Mouse (Mus musculus) right cerebral cortex, postnatal 4 days (tissue): Measurements from ENCODE around the gene Lhfpl1.
"Not testable (repeated sequence)": the region's sequence is repeated elsewhere in the genome, so short reads cannot be mapped to it uniquely, and the experiment has no call there.

ENCODE experiments used
- DNase-seq: peaks from one replicate; pipeline ENCODE4 v3.0.0-alpha.2; 2022

Gene Lhfpl1

DNA sequence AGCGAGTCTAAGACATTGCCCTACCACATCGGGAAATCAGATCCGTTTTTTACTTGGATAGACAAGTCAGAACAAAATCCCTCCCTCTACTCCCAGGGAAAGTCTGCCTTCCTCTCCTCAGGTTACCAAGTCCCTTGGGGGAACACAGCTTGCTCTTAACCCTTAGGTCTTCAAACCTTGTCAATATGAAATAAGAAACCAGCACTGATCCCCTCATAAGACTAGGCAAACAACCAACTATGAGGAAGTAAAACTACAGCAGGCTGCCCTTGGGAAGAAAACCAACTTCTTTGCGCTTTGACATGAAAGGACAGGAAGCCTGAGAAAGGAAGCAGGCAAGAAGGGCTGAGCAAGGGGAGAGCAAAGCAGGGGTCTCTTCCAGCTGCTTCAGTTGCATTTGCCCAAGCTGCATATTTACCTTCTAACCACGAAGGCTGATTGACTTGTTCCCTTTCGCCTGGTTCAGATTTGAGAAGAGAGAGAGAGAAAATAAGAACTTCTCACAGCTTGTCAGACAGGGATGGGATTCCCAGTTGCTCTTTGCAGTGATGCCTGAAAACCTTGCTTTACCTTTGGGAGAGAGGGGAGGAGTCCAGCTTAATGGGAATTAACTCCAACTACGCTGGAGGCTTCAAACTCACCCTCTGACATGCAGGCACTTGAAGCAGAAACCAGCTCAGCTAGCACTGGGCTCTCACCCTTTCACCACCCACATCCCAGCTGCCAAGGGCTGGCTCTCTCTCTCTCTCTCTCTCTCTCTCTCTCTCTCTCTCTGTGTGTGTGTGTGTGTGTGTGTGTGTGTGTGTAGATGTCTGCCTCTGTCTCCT, at the start of gene Lhfpl1:
TSS of gene Lhfpl1 (minus strand) at position 713 of the 827 bp plus-strand sequence.
- DNase-seq = no peak

DNA sequence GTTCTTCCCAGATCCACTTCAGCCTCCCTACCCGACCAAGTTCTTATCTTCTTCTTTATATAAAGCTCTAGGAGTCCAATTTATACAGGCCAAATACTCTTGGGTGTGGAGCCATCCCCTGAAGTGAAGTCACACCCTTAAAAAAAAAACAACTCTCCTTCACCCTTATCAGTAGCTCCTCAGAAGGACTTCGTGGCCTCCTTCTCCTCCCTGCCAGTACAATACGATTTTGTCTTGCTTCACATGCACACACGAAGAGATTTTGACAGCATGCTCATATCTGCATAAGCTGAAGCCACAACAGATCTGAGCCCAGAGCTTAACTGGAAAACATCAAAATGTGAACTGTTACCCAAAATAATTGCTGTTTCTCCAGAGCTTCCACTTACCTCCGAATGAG, 22.9 kb upstream of the Lhfpl1 start:
- DNase-seq = no peak

DNA sequence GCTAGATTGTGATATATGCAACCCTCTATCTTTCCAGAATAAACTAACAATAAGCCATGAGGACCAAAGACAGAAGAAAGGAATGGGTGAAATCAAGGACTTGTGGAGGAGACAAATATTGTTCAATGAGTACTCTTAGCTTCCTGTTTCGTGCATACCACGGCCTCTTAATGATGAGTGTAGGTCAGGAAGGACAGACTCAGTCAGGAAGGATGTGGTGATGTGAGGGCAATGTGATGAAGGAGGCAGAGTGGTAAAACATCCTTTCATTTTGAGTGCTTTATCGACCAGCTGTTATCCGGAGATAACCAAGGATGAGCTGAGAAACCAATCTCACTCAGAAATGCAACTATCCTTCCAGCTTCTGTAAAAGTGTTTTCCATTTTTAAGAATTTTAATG, 13.6 kb upstream of the Lhfpl1 start:
- DNase-seq = no peak

DNA sequence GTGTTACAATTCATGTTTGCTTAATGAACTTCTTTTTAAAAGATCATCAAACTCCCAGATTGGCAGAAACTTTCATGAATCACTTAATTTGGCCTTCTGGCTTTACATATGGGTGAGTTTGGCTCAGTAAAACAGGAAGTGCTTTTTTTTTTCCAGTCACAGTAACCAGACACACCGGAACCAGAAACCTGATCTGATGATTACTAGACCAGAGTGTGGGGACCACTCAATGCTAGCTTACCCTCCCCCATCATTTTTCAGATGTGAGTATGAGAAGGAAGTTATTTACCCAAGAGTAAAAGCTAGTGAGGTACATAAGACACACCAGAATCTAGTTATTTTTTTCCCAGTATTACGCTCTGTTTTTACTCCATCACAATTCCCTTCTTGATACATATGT, 6.5 kb downstream of the Lhfpl1 start:
- DNase-seq = no peak

DNA sequence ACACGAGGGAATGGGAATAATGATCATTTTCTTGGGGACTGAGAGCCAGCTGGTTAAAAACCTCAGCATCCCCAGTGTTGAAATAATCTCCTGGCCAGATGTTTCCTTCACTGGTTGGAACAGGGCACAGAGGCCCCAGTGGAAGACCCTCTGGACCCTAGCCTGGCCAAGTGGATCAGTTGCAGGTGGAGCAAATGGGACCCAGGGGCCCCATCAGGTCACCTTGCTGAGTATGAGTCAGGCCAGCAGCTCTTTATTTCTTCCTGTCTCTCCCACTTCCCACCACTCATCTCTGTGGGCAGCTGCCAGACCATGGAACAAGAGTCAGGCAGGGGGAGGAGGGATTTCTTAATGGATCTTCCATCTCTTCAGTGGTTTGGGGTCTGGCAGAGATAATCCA, 12.7 kb downstream of the Lhfpl1 start:
- DNase-seq = no peak

DNA sequence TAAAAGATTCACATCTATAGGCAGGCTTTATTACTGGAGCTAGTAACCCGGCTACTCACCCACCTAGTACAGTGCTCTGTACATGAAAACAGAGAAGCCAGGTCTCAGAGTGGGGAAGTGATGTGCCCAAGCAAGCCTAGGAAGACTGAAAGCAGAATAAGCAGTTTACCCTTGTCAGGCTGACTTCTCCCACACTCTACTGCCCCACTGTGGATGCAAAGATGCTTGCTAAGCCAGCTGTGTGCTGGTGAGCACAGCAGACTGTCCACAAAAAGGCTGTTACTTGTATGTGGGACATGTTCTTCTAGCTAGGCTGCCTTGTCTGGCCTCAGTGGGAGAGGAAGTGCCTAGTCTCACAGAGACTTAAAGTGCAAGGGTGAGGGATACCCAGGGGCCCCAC, 40.3 kb downstream of the Lhfpl1 start:
- no peak for DNase-seq

DNA sequence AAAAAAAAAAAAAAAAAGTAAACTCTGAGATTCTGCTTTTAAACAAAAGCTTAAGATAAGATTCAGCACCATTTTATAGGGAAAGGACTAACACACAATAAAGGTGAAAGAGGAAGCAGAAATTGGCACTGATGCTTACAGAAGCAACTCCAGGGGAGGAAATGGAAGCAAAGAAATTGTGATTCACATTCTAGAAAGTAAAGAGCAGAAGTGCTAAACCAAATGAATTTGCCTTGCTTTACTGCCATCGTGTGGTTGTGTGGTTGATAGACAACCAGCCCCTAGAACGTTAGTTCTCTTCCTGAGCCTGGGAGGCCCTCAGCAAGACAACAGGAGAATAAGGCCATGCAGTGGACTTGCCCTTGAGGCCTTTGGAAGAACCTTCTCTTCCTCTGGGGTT, 41.7 kb downstream of the Lhfpl1 start:
- DNase-seq = peak; percentile 17

DNA sequence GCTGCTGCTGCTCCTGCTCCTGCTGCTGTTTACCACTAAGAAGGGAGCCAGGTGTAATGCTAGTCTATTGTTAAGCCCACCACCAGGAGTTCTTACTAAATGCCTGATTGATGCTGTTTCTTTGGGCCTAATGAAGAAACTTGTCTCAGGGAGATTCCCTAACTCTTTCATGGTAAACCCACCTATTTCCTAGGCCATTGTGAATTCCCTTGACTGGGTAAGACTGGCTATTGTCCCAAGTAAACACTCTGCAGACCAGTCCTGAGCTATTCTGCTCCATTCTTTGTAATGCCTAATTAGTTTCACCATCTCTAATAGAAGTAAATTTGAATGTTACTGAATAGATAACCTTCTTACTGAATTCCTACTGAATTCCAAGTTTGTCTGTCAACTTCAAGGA, 48.7 kb downstream of the Lhfpl1 start:
- not testable (repeated sequence) for DNase-seq

DNA sequence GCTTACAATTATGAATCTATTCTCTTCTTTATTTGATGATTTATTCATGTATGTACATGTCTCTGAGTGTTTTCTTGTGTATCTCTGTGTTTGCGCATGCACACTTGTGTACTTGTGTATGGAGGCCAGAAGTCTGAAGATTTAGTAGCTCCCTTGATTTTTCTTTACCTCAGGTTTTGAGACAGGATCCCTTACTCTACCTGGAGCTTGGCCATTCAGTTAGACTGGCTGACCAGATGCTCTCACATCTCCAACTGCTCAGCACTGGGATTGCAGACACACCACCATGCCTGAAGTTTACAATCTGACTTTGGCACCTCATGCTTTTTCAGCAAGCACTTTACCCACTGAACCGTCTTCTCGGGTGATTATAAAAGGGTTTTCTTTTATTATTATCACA, 76.7 kb downstream of the Lhfpl1 start:
- DNase-seq = no peak

DNA sequence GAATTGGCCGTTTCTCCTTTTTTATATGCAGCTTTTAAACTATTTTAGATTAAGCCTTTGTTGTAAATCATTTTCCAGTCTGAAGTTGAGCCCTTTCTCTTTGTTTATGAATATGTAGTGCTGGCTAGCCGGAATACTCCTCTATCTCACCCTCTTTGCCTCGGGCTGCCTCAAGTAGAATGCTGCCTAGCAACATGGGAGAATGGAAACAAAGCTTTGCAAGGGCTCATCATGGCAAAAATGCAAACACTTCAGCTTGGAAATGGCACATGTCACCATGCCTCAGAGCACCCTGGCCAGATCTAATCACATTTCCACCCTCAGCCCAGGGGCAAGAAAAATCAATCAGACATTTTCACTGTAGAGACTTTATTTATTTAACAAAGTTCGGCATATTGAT, 77.1 kb downstream of the Lhfpl1 start:
- DNase-seq = no peak

DNA sequence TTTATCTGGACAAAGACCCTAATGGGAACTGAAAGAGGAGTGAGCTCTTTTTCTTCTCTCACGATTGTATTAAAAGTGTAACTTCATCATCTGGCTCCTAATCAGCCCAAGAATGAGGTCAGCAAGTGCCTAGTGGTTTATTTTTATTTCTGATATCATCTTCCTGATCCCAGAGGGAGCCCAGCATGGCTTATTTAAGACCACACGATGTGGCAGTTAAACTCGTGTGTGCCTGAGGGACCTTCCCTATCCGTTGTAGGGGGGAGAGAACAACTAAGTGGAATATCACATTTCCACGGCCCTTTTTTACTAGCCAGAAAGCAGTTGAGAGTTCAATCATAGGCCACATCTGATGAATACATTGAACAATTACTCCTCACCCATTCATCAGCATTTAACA, 87.1 kb downstream of the Lhfpl1 start:
- DNase-seq = no peak
